Comparison of ENCODE assay signal across 33 mouse cellular contexts in the genomic region with DNA sequence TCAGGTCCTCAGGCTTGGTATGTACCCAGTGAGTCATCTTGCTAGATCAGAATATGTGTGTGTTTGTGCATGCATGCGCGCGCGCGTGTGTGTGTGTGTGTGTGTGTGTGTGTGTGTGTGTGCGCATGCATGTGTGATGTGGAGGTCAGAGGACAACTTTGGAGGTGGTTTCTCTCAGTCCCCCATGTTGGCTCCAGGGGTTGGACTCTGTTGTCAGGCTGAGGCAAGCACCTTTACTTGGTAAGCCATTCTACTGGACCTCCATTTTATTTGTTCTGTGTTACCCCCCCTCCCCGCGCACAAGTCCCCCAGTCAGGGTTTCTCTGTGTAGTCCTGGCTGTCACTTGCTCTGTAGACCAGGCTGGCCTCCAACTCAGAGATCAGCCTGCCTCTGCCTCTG. TPM values are rescaled to one million over a fixed set of nuclear protein-coding genes. Genes with fewer than 3 reads are reported as not detected.
"Had no signal": no experiment of that assay in that cellular context is flagged by ENCODE, and none has a peak within 500 bp of the region (broad histone marks: within the 10 kb centered on the region; RNA-seq: fewer than 3 reads in every experiment).

No protein-coding gene starts in this region.

- H3K36me3 ChIP-seq: heart, embryonic 10.5 days; heart, embryonic 12.5 days; hindbrain, embryonic 13.5 days; hindbrain, embryonic 15.5 days; kidney, embryonic 15.5 days; limb, embryonic 10.5 days; limb, embryonic 12.5 days; liver, embryonic 13.5 days had no signal

- H3K9ac ChIP-seq: heart, embryonic 12.5 days; hindbrain, embryonic 13.5 days; hindbrain, embryonic 15.5 days; kidney, embryonic 15.5 days; limb, embryonic 12.5 days; liver, embryonic 13.5 days had no signal

- H3K9me3 ChIP-seq: heart, embryonic 10.5 days; heart, embryonic 12.5 days; hindbrain, embryonic 13.5 days; hindbrain, embryonic 15.5 days; kidney, embryonic 15.5 days; limb, embryonic 10.5 days; limb, embryonic 12.5 days; liver, embryonic 13.5 days had no signal

- H3K27me3 ChIP-seq: heart, embryonic 12.5 days; hindbrain, embryonic 13.5 days; hindbrain, embryonic 15.5 days; liver, embryonic 13.5 days had no signal

- DNase-seq: gastrocnemius, postnatal 14 days; gastrocnemius, postnatal 36 days; heart, adult 18-20 months; heart, postnatal 10 days; kidney, adult 11 months; kidney, adult 2 months; kidney, adult 9 months; kidney, postnatal 14 days; kidney, postnatal 36 days; layer of hippocampus, adult 9-11 months; layer of hippocampus, postnatal 36 days; liver; liver, embryonic 13.5 days had no signal

- H3K27ac ChIP-seq: heart, embryonic 10.5 days; hindbrain, embryonic 13.5 days; hindbrain, embryonic 15.5 days; hindbrain, postnatal 0 days; kidney, embryonic 15.5 days; kidney, postnatal 0 days; limb, embryonic 10.5 days; limb, embryonic 12.5 days; liver, embryonic 13.5 days had no signal

- H3K4me3 ChIP-seq: heart, embryonic 10.5 days; heart, embryonic 12.5 days; hindbrain, embryonic 13.5 days; hindbrain, embryonic 15.5 days; kidney, embryonic 15.5 days; limb, embryonic 10.5 days; limb, embryonic 12.5 days; liver, embryonic 13.5 days had no signal

- H3K4me1 ChIP-seq: heart, embryonic 10.5 days; heart, embryonic 12.5 days; hindbrain, embryonic 13.5 days; hindbrain, embryonic 15.5 days; kidney, embryonic 15.5 days; liver, embryonic 13.5 days had no signal

RNA-seq across cellular contexts. Expression of a gene that starts 15.4 kb away (rescaled TPM):
- total RNA-seq: gastrocnemius, adult 18-20 months; gastrocnemius, adult 8-10 months; gastrocnemius, postnatal 14 days; gastrocnemius, postnatal 36 days; heart, adult 18-20 months; heart, adult 8-10 months; heart, postnatal 10 days; heart, postnatal 25 days; hematopoietic stem cell, adult 5-6 weeks; hindbrain, postnatal 0 days had no signal

RNA-seq across cellular contexts. Expression of a gene that starts 29.0 kb away (rescaled TPM):
- total RNA-seq: hematopoietic stem cell, adult 5-6 weeks had no signal

RNA-seq across cellular contexts. Expression of a gene that starts 44.7 kb away (rescaled TPM):
- total RNA-seq: heart, adult 18-20 months; heart, adult 8-10 months; heart, postnatal 10 days; heart, postnatal 25 days; hematopoietic stem cell, adult 5-6 weeks; hindbrain, postnatal 0 days; layer of hippocampus, adult 18-20 months; layer of hippocampus, adult 8-10 months; layer of hippocampus, postnatal 14 days; layer of hippocampus, postnatal 36 days; left cerebral cortex, adult 18-20 months; left cerebral cortex, postnatal 14 days; left cerebral cortex, postnatal 36 days had no signal

RNA-seq across cellular contexts. Expression of a gene that starts 57.7 kb away (rescaled TPM):
- total RNA-seq: gastrocnemius, adult 8-10 months; gastrocnemius, postnatal 36 days; layer of hippocampus, adult 18-20 months; layer of hippocampus, adult 8-10 months had no signal
